Comparison of ENCODE assay signal across 14 mouse cellular contexts in genomic region chr16:12826222-12826621, GRCm38 (mm10).
DNase-seq lines count a peak whose midpoint lies in the region; ATAC-seq and TF ChIP-seq lines count a peak whose summit lies in the region.
"Had no signal": no experiment of that assay in that cellular context is flagged by ENCODE, and none has a peak within 500 bp of the region (broad histone marks: within the 10 kb centered on the region; RNA-seq: fewer than 3 reads in every experiment).

No protein-coding gene starts in this region.

- no peak overlapping the region for H3K4me3 ChIP-seq in lung, embryonic 14.5 days (ENCODE audit: low read depth, low read length)
- no peak overlapping the region for H3K4me3 ChIP-seq in midbrain, embryonic 14.5 days (replicated peaks; ENCODE audit: low read depth, low read length)
- H3K4me3 ChIP-seq: hindbrain, embryonic 13.5 days; liver, embryonic 13.5 days; neural tube, embryonic 15.5 days had no signal

- peak; percentile 13 for DNase-seq in heart, postnatal 4 days
- DNase-seq in heart, postnatal 36 days = no peak
- DNase-seq in lung, embryonic 14.5 days = peak; percentile 44
- no peak for DNase-seq in lung, postnatal 36 days
- peak; percentile 63 for DNase-seq in ZHBTc4 (ENCODE audit: low read depth, low spot score)
- DNase-seq in midbrain, embryonic 14.5 days = no peak
- DNase-seq in thymus, adult 18-20 months = no peak
- DNase-seq: adrenal gland, adult 8-10 months; cerebellum, adult 11 months; liver, embryonic 13.5 days had no signal

- no peaks in the 10 kb centered on the region for H3K27me3 ChIP-seq in lung, embryonic 14.5 days (ENCODE audit: insufficient read depth, low read length)
- no peaks in the 10 kb centered on the region for H3K27me3 ChIP-seq in midbrain, embryonic 14.5 days (ENCODE audit: control insufficient read depth, insufficient read depth, low read length)
- H3K27me3 ChIP-seq: hindbrain, embryonic 13.5 days; liver, embryonic 13.5 days; neural tube, embryonic 15.5 days had no signal

- H3K4me1 ChIP-seq in lung, embryonic 14.5 days (ENCODE audit: insufficient read depth) = no peaks in the 10 kb centered on the region
- H3K4me1 ChIP-seq in midbrain, embryonic 14.5 days (ENCODE audit: control insufficient read depth, insufficient read depth, low read length) = no peaks in the 10 kb centered on the region
- H3K4me1 ChIP-seq: hindbrain, embryonic 13.5 days; liver, embryonic 13.5 days; neural tube, embryonic 15.5 days had no signal

- H3K4me2 ChIP-seq in lung, embryonic 14.5 days = no peak overlapping the region
- no peak overlapping the region for H3K4me2 ChIP-seq in midbrain, embryonic 14.5 days (ENCODE audit: low read length)
- H3K4me2 ChIP-seq: hindbrain, embryonic 13.5 days; liver, embryonic 13.5 days; neural tube, embryonic 15.5 days had no signal

- H3K9ac ChIP-seq in lung, embryonic 14.5 days = no peak overlapping the region
- no peak overlapping the region for H3K9ac ChIP-seq in midbrain, embryonic 14.5 days (replicated peaks; ENCODE audit: low read length)
- H3K9ac ChIP-seq: hindbrain, embryonic 13.5 days; liver, embryonic 13.5 days; neural tube, embryonic 15.5 days had no signal

- no peak overlapping the region for H3K27ac ChIP-seq in lung, embryonic 14.5 days (ENCODE audit: low read depth)
- H3K27ac ChIP-seq in midbrain, embryonic 14.5 days (replicated peaks; ENCODE audit: low read depth, low read length) = no peak overlapping the region
- H3K27ac ChIP-seq: hindbrain, embryonic 13.5 days; liver, embryonic 13.5 days; neural tube, embryonic 15.5 days had no signal

- H3K9me3 ChIP-seq in lung, embryonic 14.5 days (ENCODE audit: low read depth, low read length) = no peaks in the 10 kb centered on the region
- no peaks in the 10 kb centered on the region for H3K9me3 ChIP-seq in midbrain, embryonic 14.5 days (ENCODE audit: control insufficient read depth, low read length)
- H3K9me3 ChIP-seq: G1E; hindbrain, embryonic 13.5 days; liver, embryonic 13.5 days; neural tube, embryonic 15.5 days had no signal

- H3K36me3 ChIP-seq in lung, embryonic 14.5 days (ENCODE audit: insufficient read depth) = no peaks in the 10 kb centered on the region
- no peaks in the 10 kb centered on the region for H3K36me3 ChIP-seq in midbrain, embryonic 14.5 days (ENCODE audit: control insufficient read depth, insufficient read depth, low read length)
- H3K36me3 ChIP-seq: G1E; hindbrain, embryonic 13.5 days; liver, embryonic 13.5 days; neural tube, embryonic 15.5 days had no signal

- intact Hi-C loops in heart, postnatal 36 days (cut with DNase I) = no loop called here

- peak; percentile 58 for TF ChIP-seq CTCF in lung, embryonic 14.5 days (IDR thresholded peaks at IDR 0.05; ENCODE audit: low read depth)

- 46% methylated on average over 8 of the region's 8 CpGs for WGBS in lung, embryonic 14.5 days
- WGBS in midbrain, embryonic 14.5 days = 67% methylated on average over 8 of the region's 8 CpGs

- ATAC-seq in lung, embryonic 14.5 days (ENCODE audit: insufficient read depth) = no peak
- peak; percentile 42; the same call in 1 of the 2 replicates for ATAC-seq in megakaryocyte progenitor cell, adult 5-6 weeks (replicated peaks; ENCODE audit: poor library complexity)
- no peak for ATAC-seq in midbrain, embryonic 14.5 days (ENCODE audit: low FRiP score, low TSS enrichment)

Comparison
In these comparisons a context has a peak if more than half of its experiments do, and no peak if none do; other contexts are left out.
1. DNase-seq: peak in heart, postnatal 4 days (single experiment), lung, embryonic 14.5 days (single experiment) and ZHBTc4 (single experiment); none in heart, postnatal 36 days (0 of 2), lung, postnatal 36 days (single experiment), midbrain, embryonic 14.5 days (single experiment) and thymus, adult 18-20 months (0 of 2).